Mouse (Mus musculus) gastrocnemius, postnatal 36 days (tissue): Measurements from ENCODE around the gene Zcchc4. TPM values are rescaled to one million over a fixed set of nuclear protein-coding genes. Genes with fewer than 3 reads are reported as not detected.

ENCODE experiments used
- DNase-seq, 2 experiments: peaks; one replicate each; pipeline ENCODE4 v3.0.0; 2022
- intact Hi-C: fragments of 180-260 bp; cut with DNase I; formaldehyde crosslinking; loops from one replicate; pipeline ENCODE4 v1.15.1; 2025
- total RNA-seq, 2 experiments: library from RNA; stranded (reverse); gene quantifications; 2 replicates each; pipeline ENCODE4 v1.2.3; 2021

The Zcchc4 gene
- total RNA-seq, 2 experiments from 2014 or later = 3.6 to 5.0 TPM

- intact Hi-C loops = no loop called here
- no peak for DNase-seq
Observed at GRCm38 (mm10) chr5:52786556-52787322, 11.5 kb downstream of the Zcchc4 start.

- DNase-seq = no peak
- intact Hi-C loops = no loop called here
Observed at GRCm38 (mm10) chr5:52793230-52793629, 18.0 kb downstream of the Zcchc4 start.

- DNase-seq = peak in 1 of 2 experiments; percentile 13
- intact Hi-C loops = no loop called here
Observed at GRCm38 (mm10) chr5:52794109-52794508, 18.9 kb downstream of the Zcchc4 start.

- intact Hi-C loops = no loop called here
Observed at GRCm38 (mm10) chr5:52799274-52799985, 24.2 kb downstream of the Zcchc4 start.

GRCm38 (mm10) chr5:52805801-52806200 lies 30.6 kb downstream of the Zcchc4 start:
- intact Hi-C loops = loop anchor here (10.0 kb wide), 1 partner anchor 131 kb away; no protein-coding TSS in a partner anchor
- DNase-seq = no peak

More at GRCm38 (mm10) chr5:52799274-52799985, 24.2 kb downstream of the Zcchc4 start:
- no peak for DNase-seq

- intact Hi-C loops = loop anchor here (10.0 kb wide), 1 partner anchor 132 kb away; no protein-coding TSS in a partner anchor
- no peak for DNase-seq
Observed at GRCm38 (mm10) chr5:52806349-52806748, 31.1 kb downstream of the Zcchc4 start.

GRCm38 (mm10) chr5:52807030-52807429 lies 31.8 kb downstream of the Zcchc4 start:
- intact Hi-C loops = loop anchor here (10.0 kb wide), 1 partner anchor 132 kb away; no protein-coding TSS in a partner anchor
- DNase-seq = no peak

GRCm38 (mm10) chr5:52810446-52810845 lies 35.2 kb downstream of the Zcchc4 start:
- intact Hi-C loops = no loop called here
- no peak for DNase-seq

GRCm38 (mm10) chr5:52811056-52811455 lies 35.8 kb downstream of the Zcchc4 start:
- intact Hi-C loops = no loop called here

GRCm38 (mm10) chr5:52812456-52812855 lies 37.2 kb downstream of the Zcchc4 start:
- DNase-seq = no peak

More at GRCm38 (mm10) chr5:52811056-52811455, 35.8 kb downstream of the Zcchc4 start:
- no peak for DNase-seq

GRCm38 (mm10) chr5:52813312-52813711 lies 38.1 kb downstream of the Zcchc4 start:
- no peak for DNase-seq
- intact Hi-C loops = no loop called here

More at GRCm38 (mm10) chr5:52812456-52812855, 37.2 kb downstream of the Zcchc4 start:
- intact Hi-C loops = no loop called here

- intact Hi-C loops = no loop called here
- no peak for DNase-seq
Observed at GRCm38 (mm10) chr5:52818676-52819075, 43.5 kb downstream of the Zcchc4 start.

- no peak for DNase-seq
Observed at GRCm38 (mm10) chr5:52821691-52822090, 46.5 kb downstream of the Zcchc4 start.

GRCm38 (mm10) chr5:52827923-52828322 lies 52.7 kb downstream of the Zcchc4 start:
- no peak for DNase-seq
- intact Hi-C loops = no loop called here

More at GRCm38 (mm10) chr5:52821691-52822090, 46.5 kb downstream of the Zcchc4 start:
- intact Hi-C loops = loop anchor here (5.0 kb wide), 1 partner anchor 309 kb away; no protein-coding TSS in a partner anchor

GRCm38 (mm10) chr5:52833005-52833404 lies 57.8 kb downstream of the Zcchc4 start:
- intact Hi-C loops = no loop called here
- DNase-seq = no peak

- intact Hi-C loops = no loop called here
- peak; percentile 100 for DNase-seq
Observed at GRCm38 (mm10) chr5:52833761-52834274, 58.6 kb downstream of the Zcchc4 start, which contains the start of gene Anapc4. Gene Anapc4, plus strand, starts transcription at chr5:52834012.

- DNase-seq = no peak
- intact Hi-C loops = no loop called here
Observed at GRCm38 (mm10) chr5:52834386-52834785, 59.2 kb downstream of the Zcchc4 start.

- no peak for DNase-seq
- intact Hi-C loops = no loop called here
Observed at GRCm38 (mm10) chr5:52844319-52844718, 69.1 kb downstream of the Zcchc4 start.

- no peak for DNase-seq
- intact Hi-C loops = no loop called here
Observed at GRCm38 (mm10) chr5:52855727-52856126, 80.5 kb downstream of the Zcchc4 start.

- intact Hi-C loops = no loop called here
- no peak for DNase-seq
Observed at GRCm38 (mm10) chr5:52864446-52864845, 89.2 kb downstream of the Zcchc4 start.

- peak; percentile 22 to 30 for DNase-seq
- intact Hi-C loops = no loop called here
Observed at GRCm38 (mm10) chr5:52865825-52866224, 90.6 kb downstream of the Zcchc4 start.
